16 mouse cellular contexts compared by ENCODE assay signal in the genomic region with DNA sequence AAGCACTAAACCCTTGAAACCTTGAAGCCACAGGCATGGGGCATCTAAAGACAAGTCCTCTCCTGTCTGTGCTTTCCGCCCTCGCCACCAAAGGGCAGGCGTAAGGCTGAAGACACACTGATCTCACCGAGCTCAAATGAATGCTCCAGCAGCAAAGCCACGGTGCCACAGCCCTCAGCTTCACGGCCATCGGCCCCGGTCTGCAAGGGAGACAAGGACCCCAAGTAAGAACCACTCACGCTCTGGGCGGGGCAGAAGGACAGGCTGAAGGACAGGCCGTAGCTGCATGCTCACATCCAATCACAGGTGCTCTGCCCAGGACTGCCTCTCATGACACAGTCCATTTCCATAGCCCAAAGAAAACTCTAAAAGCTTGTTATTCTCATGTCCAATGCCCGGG. TPM values are rescaled to one million over a fixed set of nuclear protein-coding genes. Genes with fewer than 3 reads are reported as not detected.
DNase-seq lines count a peak whose midpoint lies in the region; ATAC-seq and TF ChIP-seq lines count a peak whose summit lies in the region.
"Had no signal": no experiment of that assay in that cellular context is flagged by ENCODE, and none has a peak within 500 bp of the region (broad histone marks: within the 10 kb centered on the region; RNA-seq: fewer than 3 reads in every experiment).

No protein-coding gene starts in this region.

- H3K27ac ChIP-seq in limb, embryonic 13.5 days, result no peak overlapping the region
- H3K27ac ChIP-seq in limb, embryonic 10.5 days, result no peak overlapping the region
- no peak overlapping the region for H3K27ac ChIP-seq in embryonic facial prominence, embryonic 13.5 days
- no peak overlapping the region for H3K27ac ChIP-seq in liver, postnatal 0 days (ENCODE audit: low read depth)

- peaks cover 4% of the 10 kb centered on the region; the same call in 1 of the 2 replicates for H3K27me3 ChIP-seq in limb, embryonic 13.5 days
- H3K27me3 ChIP-seq in limb, embryonic 10.5 days (ENCODE audit: low read depth, poor library complexity, severe bottlenecking), result peaks cover 9% of the 10 kb centered on the region
- 0 out of 2 replicates have a peak, but pooled peaks cover 5% of the 10 kb centered on the region for H3K27me3 ChIP-seq in embryonic facial prominence, embryonic 13.5 days
- no peaks in the 10 kb centered on the region for H3K27me3 ChIP-seq in liver, postnatal 0 days (ENCODE audit: insufficient read depth, low read length)

- peaks cover 50% of the 10 kb centered on the region for H3K36me3 ChIP-seq in limb, embryonic 13.5 days
- peaks cover 49% of the 10 kb centered on the region for H3K36me3 ChIP-seq in limb, embryonic 10.5 days
- H3K36me3 ChIP-seq in embryonic facial prominence, embryonic 13.5 days, result peaks cover 51% of the 10 kb centered on the region
- peaks cover 25% of the 10 kb centered on the region for H3K36me3 ChIP-seq in liver, postnatal 0 days (replicated peaks; ENCODE audit: insufficient read depth, low read length)

- no peak overlapping the region for H3K4me3 ChIP-seq in limb, embryonic 13.5 days
- no peak overlapping the region for H3K4me3 ChIP-seq in limb, embryonic 10.5 days
- no peak overlapping the region for H3K4me3 ChIP-seq in embryonic facial prominence, embryonic 13.5 days
- no peak overlapping the region for H3K4me3 ChIP-seq in liver, postnatal 0 days (ENCODE audit: low read depth, low read length)

- H3K9me3 ChIP-seq in limb, embryonic 13.5 days, result no peaks in the 10 kb centered on the region
- no peaks in the 10 kb centered on the region for H3K9me3 ChIP-seq in limb, embryonic 10.5 days (replicated peaks)
- no peaks in the 10 kb centered on the region for H3K9me3 ChIP-seq in embryonic facial prominence, embryonic 13.5 days
- H3K9me3 ChIP-seq in liver, postnatal 0 days (ENCODE audit: low read length), result no peaks in the 10 kb centered on the region

- H3K4me1 ChIP-seq in limb, embryonic 13.5 days, result peaks cover 23% of the 10 kb centered on the region
- peaks cover 24% of the 10 kb centered on the region for H3K4me1 ChIP-seq in limb, embryonic 10.5 days
- peaks cover 19% of the 10 kb centered on the region for H3K4me1 ChIP-seq in embryonic facial prominence, embryonic 13.5 days
- peaks cover 24% of the 10 kb centered on the region for H3K4me1 ChIP-seq in liver, postnatal 0 days (ENCODE audit: insufficient read depth)

- ATAC-seq in limb, embryonic 13.5 days (ENCODE audit: low FRiP score, low read depth), result no peak
- ATAC-seq in embryonic facial prominence, embryonic 13.5 days (ENCODE audit: insufficient number of reproducible peaks, insufficient read depth, low FRiP score, low TSS enrichment, low read depth), result no peak
- ATAC-seq in liver, postnatal 0 days, result no peak
- ATAC-seq: inflammation-experienced regulatory T-cells, adult 6 months had no signal

- H3K9ac ChIP-seq in limb, embryonic 13.5 days, result no peak overlapping the region
- H3K9ac ChIP-seq in embryonic facial prominence, embryonic 13.5 days, result no peak overlapping the region
- H3K9ac ChIP-seq in liver, postnatal 0 days (replicated peaks), result no peak overlapping the region

- 93% methylated on average over 12 of the region's 12 CpGs for WGBS in limb, embryonic 13.5 days
- WGBS in limb, embryonic 10.5 days, result 94% methylated on average over 12 of the region's 12 CpGs
- WGBS in embryonic facial prominence, embryonic 13.5 days, result 96% methylated on average over 12 of the region's 12 CpGs
- 86% methylated on average over 12 of the region's 12 CpGs for WGBS in liver, postnatal 0 days (ENCODE audit: insufficient replicate concordance)

- peak overlapping the region; percentile 82; the same call in 1 of the 2 replicates for H3K4me2 ChIP-seq in limb, embryonic 13.5 days (replicated peaks)
- peak overlapping the region; percentile 84; the same call in 1 of the 2 replicates for H3K4me2 ChIP-seq in embryonic facial prominence, embryonic 13.5 days
- 0 out of 2 replicates have a peak overlapping the region, but pooled peaks have one; percentile 81 for H3K4me2 ChIP-seq in liver, postnatal 0 days (ENCODE audit: low read depth, low read length)

- peak; percentile 46 for DNase-seq in cerebellum, adult 11-12 months
- DNase-seq in cerebellum, postnatal 36 days, result no peak
- DNase-seq in limb, embryonic 10.5 days (ENCODE audit: low spot score), result no peak
- peak; percentile 14 for DNase-seq in liver, postnatal 0 days
- no peak for DNase-seq in adrenal gland, adult 2 months
- DNase-seq in embryo, embryonic 11 days, result no peak
- DNase-seq: adrenal gland, postnatal 10 days; cerebellum, adult 18-20 months; lung, postnatal 10 days; thymus, postnatal 36 days had no signal

- no peak for TF ChIP-seq EP300 in liver, postnatal 0 days (IDR thresholded peaks at IDR 0.05; ENCODE audit: low read depth)

- TF ChIP-seq CTCF in liver, postnatal 0 days (IDR thresholded peaks at IDR 0.05; ENCODE audit: low read depth), result no peak

RNA-seq across cellular contexts. Expression of a gene that starts 1.6 kb away (rescaled TPM):
- polyA plus RNA-seq in limb, embryonic 13.5 days (2015; fragmentation: Nextera tagmentation; extraction: Ambion mirVana), result 104 and 106 TPM in 2 replicates
- polyA plus RNA-seq in limb, embryonic 10.5 days (2016; fragmentation: Nextera tagmentation; extraction: Ambion mirVana), result 78.6 and 91.4 TPM in 2 replicates
- 126 and 129 TPM in 2 replicates for polyA plus RNA-seq in embryonic facial prominence, embryonic 13.5 days (2015; fragmentation: Nextera tagmentation; extraction: Ambion mirVana)
- polyA plus RNA-seq in liver, postnatal 0 days (2015; fragmentation: Nextera tagmentation; extraction: Ambion mirVana), result 32.4 and 35.9 TPM in 2 replicates
- 100 to 1,000 TPM in 1 of 2 experiments, 10 to 100 TPM in 1; 77.9 to 101 TPM for total RNA-seq in adrenal gland, adult 2 months (2021)
- polyA plus RNA-seq in adrenal gland, adult 2 months (2012; rRNA removed), result 516 and 555 TPM in 2 replicates

RNA-seq across cellular contexts. Expression of a gene that starts 1.7 kb away (rescaled TPM):
- polyA plus RNA-seq in limb, embryonic 13.5 days (2015; fragmentation: Nextera tagmentation; extraction: Ambion mirVana), result 22.4 and 22.9 TPM in 2 replicates
- 10.6 and 16.5 TPM in 2 replicates for polyA plus RNA-seq in limb, embryonic 10.5 days (2016; fragmentation: Nextera tagmentation; extraction: Ambion mirVana)
- 19.9 and 22.4 TPM in 2 replicates for polyA plus RNA-seq in embryonic facial prominence, embryonic 13.5 days (2015; fragmentation: Nextera tagmentation; extraction: Ambion mirVana)
- polyA plus RNA-seq in liver, postnatal 0 days (2015; fragmentation: Nextera tagmentation; extraction: Ambion mirVana), result 3.3 and 4.1 TPM in 2 replicates
- 1 to 10 TPM; 8.3 to 9.1 TPM for total RNA-seq in adrenal gland, adult 2 months (2021)
- 28.6 and 30.9 TPM in 2 replicates for polyA plus RNA-seq in adrenal gland, adult 2 months (2012; rRNA removed)

RNA-seq across cellular contexts. Expression of a gene that starts 26.9 kb away (rescaled TPM):
- 87.7 and 91.3 TPM in 2 replicates for polyA plus RNA-seq in limb, embryonic 13.5 days (2015; fragmentation: Nextera tagmentation; extraction: Ambion mirVana)
- polyA plus RNA-seq in limb, embryonic 10.5 days (2016; fragmentation: Nextera tagmentation; extraction: Ambion mirVana), result 72.6 and 73.3 TPM in 2 replicates
- 93.6 and 106 TPM in 2 replicates for polyA plus RNA-seq in embryonic facial prominence, embryonic 13.5 days (2015; fragmentation: Nextera tagmentation; extraction: Ambion mirVana)
- polyA plus RNA-seq in liver, postnatal 0 days (2015; fragmentation: Nextera tagmentation; extraction: Ambion mirVana), result 59.7 and 63.1 TPM in 2 replicates
- 10 to 100 TPM; 51.2 to 61.7 TPM for total RNA-seq in adrenal gland, adult 2 months (2021)
- polyA plus RNA-seq in adrenal gland, adult 2 months (2012; rRNA removed), result 171 and 179 TPM in 2 replicates

RNA-seq across cellular contexts. Expression of a gene that starts 29.5 kb away (rescaled TPM):
- polyA plus RNA-seq in limb, embryonic 13.5 days (2015; fragmentation: Nextera tagmentation; extraction: Ambion mirVana), result 0.36 TPM in 1 of 2 replicates, not detected in the other
- polyA plus RNA-seq in limb, embryonic 10.5 days (2016; fragmentation: Nextera tagmentation; extraction: Ambion mirVana), result not detected in 2 replicates
- polyA plus RNA-seq in embryonic facial prominence, embryonic 13.5 days (2015; fragmentation: Nextera tagmentation; extraction: Ambion mirVana), result 0.69 and 2.2 TPM in 2 replicates
- polyA plus RNA-seq in liver, postnatal 0 days (2015; fragmentation: Nextera tagmentation; extraction: Ambion mirVana), result 38.9 and 44.3 TPM in 2 replicates
- under 1 TPM in 1 of 2 experiments, not detected in 1; 0.75 TPM for total RNA-seq in adrenal gland, adult 2 months (2021)
- polyA plus RNA-seq in adrenal gland, adult 2 months (2012; rRNA removed), result 0.91 and 2.4 TPM in 2 replicates
- total RNA-seq: neutrophil, adult 5-6 weeks had no signal
- polyA plus RNA-seq: inflammation-experienced regulatory T-cells, adult 6 months; spleen, adult 2 months had no signal

RNA-seq across cellular contexts. Expression of a gene that starts 29.8 kb away (rescaled TPM):
- 0.08 and 0.10 TPM in 2 replicates for polyA plus RNA-seq in limb, embryonic 13.5 days (2015; fragmentation: Nextera tagmentation; extraction: Ambion mirVana)
- 0.05 and 0.11 TPM in 2 replicates for polyA plus RNA-seq in limb, embryonic 10.5 days (2016; fragmentation: Nextera tagmentation; extraction: Ambion mirVana)
- 0.13 and 0.14 TPM in 2 replicates for polyA plus RNA-seq in embryonic facial prominence, embryonic 13.5 days (2015; fragmentation: Nextera tagmentation; extraction: Ambion mirVana)
- polyA plus RNA-seq in liver, postnatal 0 days (2015; fragmentation: Nextera tagmentation; extraction: Ambion mirVana), result 0.35 and 2.7 TPM in 2 replicates
- total RNA-seq in adrenal gland, adult 2 months (2021), result under 1 TPM in 1 of 2 experiments, not detected in 1; 0.24 TPM
- polyA plus RNA-seq in adrenal gland, adult 2 months (2012; rRNA removed), result not detected in 2 replicates
- total RNA-seq: layer of hippocampus, postnatal 25 days had no signal
- polyA plus RNA-seq: inflammation-experienced regulatory T-cells, adult 6 months had no signal

Comparison
In these comparisons a context has a peak if more than half of its experiments do, and no peak if none do; other contexts are left out.
1. DNase-seq: peak in cerebellum, adult 11-12 months (single experiment) and liver, postnatal 0 days (single experiment); none in cerebellum, postnatal 36 days (0 of 2), limb, embryonic 10.5 days (single experiment), adrenal gland, adult 2 months (single experiment) and embryo, embryonic 11 days (single experiment).
2. Peak in every context shown above with its lines, with median percentiles within 50 percentile points of each other: H3K4me2 ChIP-seq.